Mouse (Mus musculus) stomach, embryonic 14.5 days (tissue): ENCODE data around the gene Gcnt1. TPM values are rescaled to one million over a fixed set of nuclear protein-coding genes. Genes with fewer than 3 reads are reported as not detected.
A peak's percentile ranks its signal among the peaks of the same experiment; 100 is the strongest.

Source experiments
- ATAC-seq: fragments of 200-750 bp; cut with Nextera tagmentation; 2 replicates; pipeline ENCODE4 v1.8.0; 2017; ENCODE audit warnings: low read depth, moderate TSS enrichment; ENCODE audit not compliant: insufficient number of reproducible peaks, insufficient read depth, low FRiP score
- H3K27ac ChIP-seq: fragments of 300-500 bp; sonication (generic); 2 replicates; pipeline ENCODE4 v1.5.1; 2014; ENCODE audit warnings: mild to moderate bottlenecking, low read length, moderate library complexity, mixed read lengths
- H3K27me3 ChIP-seq: fragments of 300-500 bp; sonication (generic); 2 replicates; pipeline ENCODE4 v1.6.1; 2014; ENCODE audit warnings: low read length, control low read depth, mixed read lengths; ENCODE audit not compliant: control insufficient read depth, insufficient read depth
- H3K36me3 ChIP-seq: fragments of 300-500 bp; sonication (generic); 2 replicates; pipeline ENCODE4 v1.6.1; 2014; ENCODE audit warnings: mild to moderate bottlenecking, control low read depth, low read length, moderate library complexity, mixed read lengths; ENCODE audit not compliant: control insufficient read depth, insufficient read depth
- H3K4me1 ChIP-seq: fragments of 300-500 bp; sonication (generic); 2 replicates; pipeline ENCODE4 v1.6.1; 2014; ENCODE audit warnings: low read length, control low read depth, mixed read lengths; ENCODE audit not compliant: control insufficient read depth, insufficient read depth
- H3K4me2 ChIP-seq: fragments of 300-500 bp; sonication (generic); replicated peaks from 2 replicates; pipeline ENCODE4 v1.6.1; 2014; ENCODE audit warnings: low read depth, low read length, control low read depth
- H3K4me3 ChIP-seq: fragments of 300-500 bp; sonication (generic); 2 replicates; pipeline ENCODE4 v1.5.1; 2014; ENCODE audit warnings: low read depth, low read length, control low read depth
- H3K9ac ChIP-seq: fragments of 300-500 bp; sonication (generic); replicated peaks from 2 replicates; pipeline ENCODE4 v1.6.1; 2014; ENCODE audit warnings: low read depth, mild to moderate bottlenecking, control low read depth, low read length, moderate library complexity, mixed read lengths
- H3K9me3 ChIP-seq: fragments of 300-500 bp; sonication (generic); 2 replicates; pipeline ENCODE4 v1.6.1; 2016; ENCODE audit warnings: low read depth, low read length, control low read depth; ENCODE audit not compliant: control insufficient read depth
- WGBS: fragments of 180-500 bp; shearing (Covaris S2); extraction: QIAGEN DNeasy Blood & Tissue Kit; methylation state at CpG from one replicate; pipeline ENCODE4 v1.1.7; 2014; 5-methylcytosine and 5-hydroxymethylcytosine counted together
- polyA plus RNA-seq: library from polyadenylated mRNA; unstranded; fragments of >200 nt; fragmentation: Nextera tagmentation; extraction: Ambion mirVana; gene quantifications from 2 replicates; pipeline ENCODE4 v1.2.1, GENCODE M21; 2014

Gene Gcnt1
- polyA plus RNA-seq, 1 experiment from 2014 or later: 4.6 TPM

DNA sequence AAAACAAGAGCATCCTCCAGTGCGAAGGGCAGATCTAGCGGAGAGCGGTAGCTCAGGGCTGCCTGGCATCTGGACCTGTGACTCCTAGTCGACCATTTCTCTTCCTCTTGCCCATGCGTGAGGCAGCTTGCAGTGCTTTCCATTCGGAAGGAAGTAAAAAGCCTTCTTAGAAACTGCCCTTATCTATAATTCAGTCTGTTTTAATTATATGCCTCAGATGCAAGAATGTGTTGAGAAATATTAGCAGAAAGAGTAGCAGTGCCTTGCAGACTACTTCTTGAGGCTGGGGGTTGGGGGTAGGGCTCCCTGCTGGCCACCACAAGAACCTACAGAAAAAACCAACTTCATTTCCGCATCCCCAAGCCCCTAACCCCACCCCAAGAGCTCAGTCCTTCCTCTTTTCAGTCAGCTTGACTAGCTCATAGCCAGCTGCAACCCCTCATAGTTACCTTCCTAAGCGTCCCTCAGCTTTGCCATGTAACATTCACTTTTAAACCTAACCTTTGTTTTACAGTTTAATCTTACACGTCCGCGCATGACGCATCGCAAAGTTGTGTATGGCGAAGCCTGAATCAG lies 13.2 kb downstream of the Gcnt1 start:
- WGBS: 70% methylated on average over 14 of the region's 14 CpGs
- Histone ChIP-seq H3K4me1 (0 out of 2 replicates have a peak, but pooled peaks cover 4% of the 10 kb centered on the region), H3K27me3 (no peaks in the 10 kb centered on the region), H3K4me2 (no peak overlapping the region), H3K36me3 (no peaks in the 10 kb centered on the region), H3K9ac (no peak overlapping the region), H3K9me3 (no peaks in the 10 kb centered on the region), H3K27ac (no peak overlapping the region), H3K4me3 (no peak overlapping the region)
- ATAC-seq: no peak

- Histone ChIP-seq H3K4me1 (0 out of 2 replicates have a peak, but pooled peaks cover 4% of the 10 kb centered on the region), H3K27ac (no peak overlapping the region), H3K27me3 (no peaks in the 10 kb centered on the region), H3K9me3 (no peaks in the 10 kb centered on the region), H3K36me3 (no peaks in the 10 kb centered on the region), H3K9ac (no peak overlapping the region), H3K4me3 (no peak overlapping the region), H3K4me2 (no peak overlapping the region)
- ATAC-seq: no peak
- WGBS: 66% methylated on average over 3 of the region's 3 CpGs
These were observed 15.3 kb downstream of the Gcnt1 start for GRCm38 (mm10) chr19:17357391-17357790.

- ATAC-seq: no peak
- H3K9me3 ChIP-seq: no peaks in the 10 kb centered on the region
- 62% methylated on average over 6 of the region's 6 CpGs for WGBS
- no peak overlapping the region for H3K9ac ChIP-seq
- H3K36me3 ChIP-seq: no peaks in the 10 kb centered on the region
- H3K27ac ChIP-seq: no peak overlapping the region
- H3K4me2 ChIP-seq: peak overlapping the region; percentile 90; the same call in 1 of the 2 replicates
- H3K4me1 ChIP-seq: 0 out of 2 replicates have a peak, but pooled peaks cover 4% of the 10 kb centered on the region
- peak overlapping the region; percentile 47; the same call in 1 of the 2 replicates for H3K4me3 ChIP-seq
- H3K27me3 ChIP-seq: no peaks in the 10 kb centered on the region
These were observed 15.7 kb downstream of the Gcnt1 start for GRCm38 (mm10) chr19:17356932-17357331.

DNA sequence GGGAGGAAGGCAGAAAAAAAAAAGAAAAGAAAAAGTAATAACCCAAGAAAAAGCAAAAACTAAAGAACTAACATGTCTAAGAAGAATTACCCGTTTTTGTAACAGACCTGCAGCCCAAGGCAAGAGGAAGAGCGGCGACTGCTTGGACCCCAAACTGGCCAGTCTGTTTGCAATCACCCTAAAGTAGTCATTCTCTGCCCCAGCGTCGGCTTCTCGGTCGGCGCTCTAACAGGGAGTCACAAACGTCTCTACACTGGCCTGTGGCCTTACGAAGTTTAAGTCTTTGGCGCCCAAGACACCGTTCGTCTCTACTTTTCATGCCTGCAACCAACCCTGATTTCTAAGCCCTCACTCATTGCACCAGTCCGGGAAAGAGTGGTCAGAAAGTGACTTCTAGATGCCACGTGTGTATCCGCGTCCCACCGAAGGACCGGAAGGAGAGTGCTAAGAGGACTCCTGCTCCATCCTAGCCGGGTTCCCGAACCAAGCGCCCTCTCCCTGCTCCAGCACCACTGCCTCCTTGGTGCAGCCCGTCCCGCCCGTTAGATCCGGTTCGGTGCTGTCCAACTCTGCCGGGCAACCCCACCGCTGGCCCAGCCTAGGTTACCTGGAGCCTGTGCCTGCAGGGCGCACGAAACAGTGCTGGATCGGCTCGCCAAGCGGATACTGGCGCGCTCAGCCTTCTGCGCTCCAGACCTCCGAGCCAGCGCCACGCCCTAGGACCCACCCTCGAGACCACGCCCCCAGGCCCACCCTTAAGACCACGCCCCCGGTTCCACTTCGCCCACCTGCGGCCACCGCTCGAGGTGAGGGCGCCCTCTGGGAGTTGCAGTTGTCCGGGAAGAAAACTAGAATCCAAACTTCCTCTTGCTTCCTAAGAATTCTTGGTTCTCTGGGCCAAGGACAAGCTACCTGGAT lies 16.4 kb downstream of the Gcnt1 start:
- Histone ChIP-seq H3K9me3 (no peaks in the 10 kb centered on the region), H3K4me3 (peak overlapping the region; percentile 47), H3K27me3 (no peaks in the 10 kb centered on the region), H3K36me3 (no peaks in the 10 kb centered on the region), H3K4me2 (peak overlapping the region; percentile 90), H3K4me1 (0 out of 2 replicates have a peak, but pooled peaks cover 4% of the 10 kb centered on the region), H3K9ac (0 out of 2 replicates have a peak overlapping the region, but pooled peaks have one; percentile 25), H3K27ac (no peak overlapping the region)
- 1% methylated on average over 49 of the region's 50 CpGs for WGBS
- peak; percentile 91 for ATAC-seq

DNA sequence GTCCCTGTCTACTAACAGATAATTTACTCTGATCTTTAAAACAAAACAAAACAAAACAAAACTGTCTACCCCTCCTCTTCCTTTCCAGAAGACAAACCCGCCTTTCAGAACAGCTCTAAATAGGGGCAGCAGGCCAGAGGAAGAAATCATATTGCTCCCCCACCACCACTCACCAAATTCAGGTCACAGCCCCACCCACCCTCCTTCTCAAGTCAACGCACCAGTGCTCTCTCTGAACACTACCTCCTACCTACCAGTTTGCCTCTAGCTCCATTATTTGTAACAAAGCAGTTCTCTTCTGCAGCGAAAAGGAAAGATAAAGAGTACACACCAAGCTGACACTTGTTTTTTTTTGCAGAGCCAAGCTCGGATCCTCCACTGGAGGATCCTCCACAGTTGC lies 17.3 kb downstream of the Gcnt1 start:
- WGBS: 43% methylated on average over 4 of the region's 4 CpGs
- Histone ChIP-seq H3K27ac (no peak overlapping the region), H3K9ac (no peak overlapping the region)

GRCm38 (mm10) chr19:17354797-17355196 lies 17.8 kb downstream of the Gcnt1 start:
- ATAC-seq: no peak
- H3K36me3 ChIP-seq: no peaks in the 10 kb centered on the region
- no peak overlapping the region for H3K27ac ChIP-seq
- 0 out of 2 replicates have a peak overlapping the region, but pooled peaks have one; percentile 2 for H3K4me2 ChIP-seq
- WGBS: 34% methylated on average over 4 of the region's 4 CpGs
- no peak overlapping the region for H3K4me3 ChIP-seq
- H3K9me3 ChIP-seq: no peaks in the 10 kb centered on the region
- no peaks in the 10 kb centered on the region for H3K27me3 ChIP-seq
- no peak overlapping the region for H3K9ac ChIP-seq
- 0 out of 2 replicates have a peak, but pooled peaks cover 4% of the 10 kb centered on the region for H3K4me1 ChIP-seq

More for the DNA sequence above, 17.3 kb downstream of the Gcnt1 start:
- 0 out of 2 replicates have a peak, but pooled peaks cover 4% of the 10 kb centered on the region for H3K4me1 ChIP-seq
- H3K9me3 ChIP-seq: no peaks in the 10 kb centered on the region
- no peak for ATAC-seq
- peak overlapping the region; percentile 90; the same call in 1 of the 2 replicates for H3K4me2 ChIP-seq
- H3K36me3 ChIP-seq: no peaks in the 10 kb centered on the region
- 0 out of 2 replicates have a peak overlapping the region, but pooled peaks have one; percentile 47 for H3K4me3 ChIP-seq
- no peaks in the 10 kb centered on the region for H3K27me3 ChIP-seq

GRCm38 (mm10) chr19:17354362-17354761 lies 18.3 kb downstream of the Gcnt1 start:
- H3K9me3 ChIP-seq: no peaks in the 10 kb centered on the region
- 59% methylated on average over 4 of the region's 4 CpGs for WGBS
- H3K4me1 ChIP-seq: 0 out of 2 replicates have a peak, but pooled peaks cover 4% of the 10 kb centered on the region
- no peaks in the 10 kb centered on the region for H3K27me3 ChIP-seq
- no peak for ATAC-seq
- H3K4me2 ChIP-seq: no peak overlapping the region
- no peaks in the 10 kb centered on the region for H3K36me3 ChIP-seq
- no peak overlapping the region for H3K9ac ChIP-seq
- H3K4me3 ChIP-seq: no peak overlapping the region
- no peak overlapping the region for H3K27ac ChIP-seq

- Histone ChIP-seq H3K36me3 (no peaks in the 10 kb centered on the region), H3K9ac (no peak overlapping the region), H3K4me3 (no peak overlapping the region), H3K4me2 (no peak overlapping the region), H3K4me1 (0 out of 2 replicates have a peak, but pooled peaks cover 4% of the 10 kb centered on the region), H3K27ac (no peak overlapping the region), H3K27me3 (no peaks in the 10 kb centered on the region), H3K9me3 (no peaks in the 10 kb centered on the region)
- no peak for ATAC-seq
- 88% methylated on average over 8 of the region's 8 CpGs for WGBS
These were observed 18.9 kb downstream of the Gcnt1 start for GRCm38 (mm10) chr19:17353727-17354126.
